9 mouse cellular contexts compared by ENCODE assay signal in genomic region chr8:109750699-109751098, GRCm38 (mm10). TPM values are rescaled to one million over a fixed set of nuclear protein-coding genes. Genes with fewer than 3 reads are reported as not detected.
A peak's percentile ranks its signal among the peaks of the same experiment; 100 is the strongest.
DNase-seq lines count a peak whose midpoint lies in the region; ATAC-seq and TF ChIP-seq lines count a peak whose summit lies in the region.
"Had no signal": no experiment of that assay in that cellular context is flagged by ENCODE, and none has a peak within 500 bp of the region (broad histone marks: within the 10 kb centered on the region; RNA-seq: fewer than 3 reads in every experiment).

No protein-coding gene starts in this region.

- no peaks in the 10 kb centered on the region for H3K79me2 ChIP-seq in C2C12 (ENCODE audit: control insufficient read depth, insufficient read depth)

- no peaks in the 10 kb centered on the region for H3K27me3 ChIP-seq in C2C12 (ENCODE audit: control insufficient read depth, insufficient read depth, insufficient read length)
- H3K27me3 ChIP-seq: neural tube, embryonic 12.5 days had no signal

- DNase-seq in 3134 (ENCODE audit: extremely low read depth, insufficient read length, low spot score): peak; percentile 76
- DNase-seq in lung, adult 18-20 months: peak; percentile 60 to 71
- peak; percentile 67 to 76 for DNase-seq in spleen, postnatal 4 days (ENCODE audit: low spot score in 2 of 2)
- no peak for DNase-seq in cerebellum, adult 9-10 months
- DNase-seq in gastrocnemius, postnatal 25 days: no peak
- no peak for DNase-seq in gastrocnemius, postnatal 36 days

- intact Hi-C loops in gastrocnemius, postnatal 36 days (cut with DNase I): no loop called here

- no peaks in the 10 kb centered on the region for H3K36me3 ChIP-seq in C2C12 (ENCODE audit: control insufficient read depth, insufficient read depth)
- H3K36me3 ChIP-seq: neural tube, embryonic 12.5 days had no signal

- H3K4me3 ChIP-seq in C2C12 (ENCODE audit: insufficient read depth, poor library complexity, severe bottlenecking): no peak overlapping the region
- H3K4me3 ChIP-seq: neural tube, embryonic 12.5 days had no signal

- ATAC-seq in erythroblast, adult 5-6 weeks (replicated peaks; ENCODE audit: low FRiP score, poor library complexity, severe bottlenecking): peak; percentile 40; the same call in 1 of the 2 replicates

- TF ChIP-seq CTCF in C2C12 (IDR thresholded peaks at IDR 0.05; ENCODE audit: control insufficient read depth, insufficient read depth, insufficient read length): no peak

- H3ac ChIP-seq in C2C12 (ENCODE audit: control insufficient read depth, insufficient read length, low read depth): no peak overlapping the region

- no peaks in the 10 kb centered on the region for H3K79me3 ChIP-seq in C2C12 (ENCODE audit: low read depth)

TF ChIP-seq in C2C12, 6 proteins besides CTCF, POLR2A, EP300 and RAD21:
- TF ChIP-seq MYOG (IDR thresholded peaks at IDR 0.05; ENCODE audit: control insufficient read depth, extremely low read depth, insufficient read length) (no peak), MYOD1 (IDR thresholded peaks at IDR 0.05; ENCODE audit: control insufficient read depth, insufficient read length, low read depth) (peak; percentile 47), MAX (IDR thresholded peaks at IDR 0.05) (peak; percentile 67), CEBPB (IDR thresholded peaks at IDR 0.05; ENCODE audit: low read depth) (peak; percentile 15), USF1 (IDR thresholded peaks at IDR 0.05; ENCODE audit: low read depth) (no peak), FOSL1 (IDR thresholded peaks at IDR 0.05; ENCODE audit: insufficient read depth, low read length, poor library complexity, severe bottlenecking) (peak; percentile 85)
TF ChIP-seq in C2C12: peak in this region for 4.

RNA-seq across cellular contexts. Expression of gene Atxn1l, which starts 13.2 kb away (rescaled TPM):
- polyA plus RNA-seq in C2C12 (2012; fragmentation: generic; extraction: Trizol): 12.0 TPM
- total RNA-seq in erythroblast, adult 5-6 weeks (2015; ENCODE audit: low replicate concordance): 1.3 and 5.6 TPM in 2 replicates
- total RNA-seq in erythroblast, adult 5-6 weeks (2017; ENCODE audit: low replicate concordance): 3.5 and 4.3 TPM in 2 replicates
- total RNA-seq in gastrocnemius, postnatal 25 days (2021): 10 to 100 TPM; 15.7 to 16.9 TPM
- 10 to 100 TPM; 17.3 to 19.7 TPM for total RNA-seq in gastrocnemius, postnatal 36 days (2021)

RNA-seq across cellular contexts. Expression of gene Ap1g1, which starts 27.7 kb away (rescaled TPM):
- polyA plus RNA-seq in C2C12 (2012; fragmentation: generic; extraction: Trizol): 25.6 TPM
- total RNA-seq in erythroblast, adult 5-6 weeks (2015; ENCODE audit: low replicate concordance): 35.7 and 85.7 TPM in 2 replicates
- total RNA-seq in erythroblast, adult 5-6 weeks (2017; ENCODE audit: low replicate concordance): 26.2 and 55.2 TPM in 2 replicates
- total RNA-seq in gastrocnemius, postnatal 25 days (2021): 10 to 100 TPM; 30.5 to 31.9 TPM
- 10 to 100 TPM; 26.7 to 31.0 TPM for total RNA-seq in gastrocnemius, postnatal 36 days (2021)

RNA-seq across cellular contexts. Expression of gene Zfp821, which starts 45.4 kb away (rescaled TPM):
- polyA plus RNA-seq in C2C12 (2012; fragmentation: generic; extraction: Trizol): 9.9 TPM
- total RNA-seq in erythroblast, adult 5-6 weeks (2015; ENCODE audit: low replicate concordance): 1.7 and 5.9 TPM in 2 replicates
- 9.6 and 12.0 TPM in 2 replicates for total RNA-seq in erythroblast, adult 5-6 weeks (2017; ENCODE audit: low replicate concordance)
- total RNA-seq in gastrocnemius, postnatal 25 days (2021): 1 to 10 TPM; 4.6 to 5.2 TPM
- total RNA-seq in gastrocnemius, postnatal 36 days (2021): 1 to 10 TPM; 4.3 to 5.9 TPM

RNA-seq across cellular contexts. Expression of gene Ist1, which starts 57.6 kb away (rescaled TPM):
- polyA plus RNA-seq in C2C12 (2012; fragmentation: generic; extraction: Trizol): 49.7 TPM
- 34.6 and 41.8 TPM in 2 replicates for total RNA-seq in erythroblast, adult 5-6 weeks (2015; ENCODE audit: low replicate concordance)
- 38.2 and 45.8 TPM in 2 replicates for total RNA-seq in erythroblast, adult 5-6 weeks (2017; ENCODE audit: low replicate concordance)
- total RNA-seq in gastrocnemius, postnatal 25 days (2021): 10 to 100 TPM; 26.5 to 26.7 TPM
- total RNA-seq in gastrocnemius, postnatal 36 days (2021): 10 to 100 TPM; 25.4 to 31.4 TPM

Comparison
In these comparisons a context has a peak if more than half of its experiments do, and no peak if none do; other contexts are left out.
1. DNase-seq: peak in 3134 (single experiment), lung, adult 18-20 months (2 of 2) and spleen, postnatal 4 days (2 of 2); none in cerebellum, adult 9-10 months (single experiment), gastrocnemius, postnatal 25 days (single experiment) and gastrocnemius, postnatal 36 days (0 of 2).